Mouse (Mus musculus): Measurements from ENCODE around the gene Patl2. TPM values are rescaled to one million over a fixed set of nuclear protein-coding genes. Genes with fewer than 3 reads are reported as not detected.
A peak's percentile ranks its signal among the peaks of the same experiment; 100 is the strongest.

Gene Patl2
- total RNA-seq, 2 experiments from 2014 or later = 0.13 TPM; not detected in 1

DNA sequence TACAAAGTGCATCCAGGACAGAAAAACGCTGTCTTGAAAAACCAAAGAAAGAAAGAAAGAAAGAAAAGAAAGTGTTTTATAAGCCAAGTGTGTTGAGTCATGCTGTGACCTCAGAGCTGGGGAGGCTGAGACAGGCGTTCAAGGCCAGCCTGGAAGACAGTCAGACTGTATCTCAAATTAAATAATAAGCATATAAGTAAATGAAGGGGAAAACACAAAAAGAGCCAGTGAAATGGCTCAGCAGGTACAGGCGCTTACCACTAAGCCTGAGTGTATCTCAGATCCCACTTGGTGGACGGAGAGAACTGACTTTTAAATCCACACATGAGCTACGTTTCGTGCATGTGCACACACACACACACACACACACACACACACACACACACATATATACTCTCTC is 36.7 kb downstream of the Patl2 start:
- no peak for DNase-seq (ENCODE audit: low spot score in 2 of 2)
- intact Hi-C loops (cut with DNase I) = no loop called here

DNA sequence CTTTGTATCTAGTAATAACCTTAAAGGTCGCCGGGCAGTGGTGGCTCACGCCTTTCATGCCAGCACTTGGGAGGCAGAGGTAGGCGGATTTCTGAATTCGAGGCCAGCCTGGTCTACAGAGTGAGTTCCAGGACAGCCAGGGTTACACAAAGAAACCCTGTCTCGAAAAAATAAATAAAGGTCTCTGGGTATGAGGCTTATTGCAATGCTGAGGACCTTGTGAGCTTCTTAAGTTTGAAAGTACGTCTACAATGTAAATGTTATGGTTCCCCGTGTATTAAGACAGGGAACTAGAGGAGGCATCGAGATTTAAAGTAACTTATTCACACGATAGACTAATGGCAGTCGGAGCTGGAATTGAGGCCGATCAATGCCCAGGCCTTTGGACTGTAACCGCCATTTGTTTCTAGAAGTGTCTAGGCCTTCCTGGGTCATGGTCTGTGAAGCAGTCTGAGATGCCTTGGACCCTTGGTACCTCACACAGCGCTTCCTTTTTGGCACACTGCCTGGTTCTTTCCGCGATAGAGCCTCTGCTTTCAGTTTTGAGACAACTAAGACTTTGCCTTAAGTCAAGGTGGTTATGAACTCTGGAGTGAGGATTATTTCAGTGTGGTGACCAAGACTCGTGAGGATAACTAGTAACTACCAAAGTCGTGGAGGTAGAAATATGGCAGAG is 37.6 kb downstream of the Patl2 start:
- peak; percentile 48 to 57 for DNase-seq (ENCODE audit: low spot score in 2 of 2)
- intact Hi-C loops (cut with DNase I) = no loop called here

DNA sequence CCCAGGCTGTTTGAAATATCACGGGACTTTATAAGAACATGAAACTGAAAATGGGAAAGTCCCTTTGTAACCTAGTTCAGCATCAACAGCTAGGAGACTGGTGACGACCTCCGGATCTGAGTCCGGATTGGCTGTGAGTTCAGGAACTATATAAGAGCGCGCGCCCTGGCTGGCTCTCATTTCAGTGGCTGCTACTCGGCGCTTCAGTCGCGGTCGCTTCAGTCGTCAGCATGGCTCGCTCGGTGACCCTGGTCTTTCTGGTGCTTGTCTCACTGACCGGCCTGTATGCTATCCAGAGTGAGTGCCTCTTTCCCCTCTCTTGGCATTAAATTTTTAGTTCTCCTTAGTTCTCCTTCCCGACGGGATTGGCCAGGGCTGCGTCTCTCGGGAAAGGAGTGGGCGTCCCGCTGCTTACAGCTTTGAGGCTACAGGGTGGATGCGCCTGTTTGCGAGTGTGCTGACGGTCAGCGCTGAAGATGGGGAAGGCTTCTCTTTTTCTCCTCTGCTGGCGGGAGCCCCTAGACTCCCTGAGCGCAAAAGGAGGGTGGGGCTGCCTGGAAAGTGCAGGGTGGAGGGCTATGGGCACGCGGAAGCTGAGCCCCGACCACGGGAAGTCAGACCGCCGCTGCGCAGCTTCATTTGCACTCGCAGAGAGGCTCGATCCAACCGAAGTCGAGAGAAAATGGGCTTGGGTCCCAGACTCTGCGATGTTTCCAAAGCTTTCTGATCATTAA is 38.3 kb downstream of the Patl2 start, which contains the start of gene B2m:
TSS of gene B2m (plus strand) at position 179 of the 734 bp plus-strand sequence.
- intact Hi-C loops (cut with DNase I) = loop anchor here (1.0 kb wide), 1 partner anchor 29 kb away; the partner anchor contains the start of gene Spg11
- peak; percentile 95 to 97 for DNase-seq (ENCODE audit: low spot score in 2 of 2)

DNA sequence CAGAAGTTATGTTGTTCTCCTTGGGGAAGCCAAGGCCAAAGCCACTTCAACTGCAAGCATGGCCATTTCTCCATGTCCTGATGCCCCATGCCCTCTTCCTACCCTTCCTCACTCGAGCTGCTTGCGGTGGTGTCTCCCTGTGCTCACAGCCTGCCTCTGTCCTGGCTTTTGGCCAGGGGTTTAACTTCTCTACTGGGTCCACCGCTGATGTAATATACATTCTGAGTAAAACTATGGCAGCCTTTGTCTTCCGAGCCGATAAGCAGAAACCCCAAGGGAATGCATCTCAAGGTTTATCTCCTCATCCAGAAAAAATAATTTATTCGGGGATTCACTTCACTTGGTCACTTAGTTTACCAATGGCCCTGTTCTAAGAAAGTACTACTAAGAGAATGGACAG is 39.3 kb downstream of the Patl2 start:
- intact Hi-C loops (cut with DNase I) = loop anchor here (1.0 kb wide), 1 partner anchor 28 kb away; the partner anchor contains the start of gene Spg11
- no peak for DNase-seq (ENCODE audit: low spot score in 2 of 2)

DNA sequence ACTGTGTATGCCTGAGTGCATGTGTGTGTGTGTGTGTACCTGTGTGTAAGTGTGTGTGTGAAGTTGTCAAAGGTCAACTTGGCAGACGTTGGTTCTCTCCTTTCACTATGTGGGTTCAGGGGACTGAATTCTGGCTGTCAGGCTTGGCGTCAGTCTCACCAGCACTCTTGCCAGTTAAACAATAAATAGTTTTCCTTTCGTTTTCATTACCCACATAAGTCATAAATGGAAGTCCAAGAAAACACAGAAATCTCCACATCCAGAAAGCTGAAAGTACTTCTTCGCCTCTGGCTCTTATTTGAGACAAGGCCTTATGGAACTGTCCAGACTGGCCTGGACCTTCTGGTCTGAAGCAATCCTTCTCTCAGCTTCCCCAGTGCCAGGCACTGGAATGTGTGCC is 40.2 kb downstream of the Patl2 start:
- intact Hi-C loops (cut with DNase I) = no loop called here
- DNase-seq (ENCODE audit: low spot score in 2 of 2) = no peak

DNA sequence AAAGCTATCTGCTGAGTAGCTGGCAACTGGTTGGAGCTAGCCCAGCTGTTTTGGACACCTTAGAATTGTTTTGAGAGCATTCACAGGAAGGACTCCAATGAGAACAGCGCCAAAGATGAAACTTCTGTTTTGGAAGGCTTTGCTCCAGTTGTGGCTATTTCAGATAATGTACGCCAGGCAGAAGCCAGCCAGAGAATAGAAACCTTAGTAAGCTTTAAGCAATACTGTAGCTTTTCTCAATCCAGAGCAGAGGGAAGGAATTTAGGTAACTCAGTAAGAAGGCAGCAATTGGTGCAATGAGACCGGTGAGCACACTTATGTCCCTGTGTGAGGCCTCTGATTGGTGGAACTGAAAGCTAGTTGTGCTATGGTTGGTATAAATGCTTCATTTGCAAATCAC is 42.9 kb downstream of the Patl2 start:
- intact Hi-C loops (cut with DNase I) = no loop called here

DNA sequence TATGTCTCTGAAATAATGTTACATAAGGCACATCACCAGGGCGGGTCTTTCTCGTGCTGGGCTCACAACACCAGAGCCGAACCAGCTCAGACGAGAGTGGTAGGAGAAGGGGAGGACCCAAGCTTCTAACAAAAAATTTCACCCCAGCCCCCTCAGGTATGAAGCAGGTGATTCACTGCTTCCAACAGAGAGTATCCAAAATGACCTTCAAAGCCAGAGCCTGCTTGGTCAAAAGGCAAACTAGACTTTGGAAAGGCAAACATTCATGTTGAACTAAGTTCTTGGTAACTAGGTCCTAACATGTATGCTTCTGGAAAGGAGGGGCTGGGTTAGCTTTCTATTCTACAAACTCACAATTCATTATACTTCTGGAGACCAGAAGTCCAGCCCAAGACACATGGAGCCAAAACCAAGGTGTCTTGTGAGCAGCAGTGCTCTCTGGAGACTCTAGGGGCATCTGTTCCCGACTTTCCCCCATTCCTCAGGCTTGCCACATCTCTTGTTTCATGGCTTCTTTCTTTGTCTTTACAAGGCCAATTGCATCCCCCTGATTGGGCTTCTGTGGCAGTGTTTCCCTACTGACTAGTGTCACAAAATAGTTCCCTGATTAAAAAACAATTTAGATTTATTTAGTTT is 44.5 kb downstream of the Patl2 start:
- DNase-seq (ENCODE audit: low spot score in 2 of 2) = no peak
- intact Hi-C loops (cut with DNase I) = no loop called here

More for the DNA sequence above, 42.9 kb downstream of the Patl2 start:
- no peak for DNase-seq (ENCODE audit: low spot score in 2 of 2)

DNA sequence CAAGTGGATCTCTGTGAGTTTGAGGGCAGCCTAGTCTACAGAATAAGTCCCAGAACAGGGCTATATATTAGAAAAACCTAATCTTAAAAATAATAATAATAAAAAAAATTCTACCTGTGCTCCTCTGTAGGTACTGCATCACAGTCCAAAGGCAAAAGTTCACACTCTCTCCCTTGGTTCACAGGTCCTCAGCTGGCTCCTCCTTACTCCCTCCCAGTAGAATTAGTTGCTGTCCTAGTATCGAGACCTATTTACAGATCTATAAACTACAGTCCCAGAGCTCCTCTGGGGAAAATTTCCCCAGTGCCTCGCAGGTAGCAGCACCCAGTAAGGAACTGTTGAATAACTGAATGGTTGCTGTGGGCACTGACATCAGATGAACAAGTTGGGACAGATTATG is 45.2 kb downstream of the Patl2 start:
- intact Hi-C loops (cut with DNase I) = no loop called here
- DNase-seq (ENCODE audit: low spot score in 2 of 2) = no peak

DNA sequence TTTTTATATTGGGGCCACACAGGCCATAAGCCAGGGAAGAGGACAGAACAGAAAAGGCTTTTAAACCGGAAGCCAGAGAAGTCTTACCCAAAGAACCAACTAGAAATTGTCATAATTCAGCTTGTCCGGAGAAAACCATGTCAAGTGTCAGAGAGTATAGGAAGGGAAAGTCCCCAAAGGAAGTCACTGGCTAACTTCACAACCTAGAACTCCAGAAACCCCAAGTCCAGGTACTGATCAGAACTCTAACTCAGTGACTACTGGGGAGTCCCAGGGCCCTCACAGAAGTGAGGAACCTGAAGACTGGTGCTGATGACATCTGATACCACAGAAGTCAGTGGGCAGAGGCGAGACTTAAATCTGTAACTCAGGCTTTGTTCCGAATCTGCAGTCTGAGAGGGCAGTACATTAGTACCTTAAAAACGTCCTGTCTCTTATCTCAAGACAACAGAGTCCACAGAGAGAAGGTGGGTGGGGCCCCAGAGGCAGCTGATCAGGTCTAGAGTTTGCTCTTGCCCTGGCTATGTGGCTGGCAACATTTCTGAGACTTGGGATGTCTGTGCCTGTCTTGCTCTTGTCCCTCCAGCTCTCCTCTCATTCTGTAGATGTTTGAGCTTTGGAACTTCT is 48.0 kb downstream of the Patl2 start:
- no peak for DNase-seq (ENCODE audit: low spot score in 2 of 2)
- intact Hi-C loops (cut with DNase I) = no loop called here

DNA sequence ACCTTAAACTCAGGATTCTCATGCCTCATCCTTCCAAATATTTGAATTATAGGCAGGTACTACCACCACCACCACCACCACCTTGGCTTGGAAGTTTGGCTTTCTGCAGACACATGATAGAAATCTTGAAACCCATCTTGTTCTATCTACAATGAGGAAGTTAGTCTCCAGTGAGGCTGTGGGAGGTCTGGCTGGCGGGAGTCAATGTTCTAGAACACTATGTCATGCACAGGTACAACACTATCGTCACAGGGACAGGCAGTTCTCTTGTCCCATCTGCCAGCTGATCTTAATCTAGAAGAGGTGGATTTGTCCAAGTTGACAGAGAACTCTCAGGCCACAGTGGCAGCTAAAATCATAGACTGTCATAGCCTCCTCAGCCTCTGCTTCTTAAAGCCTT is 53.4 kb downstream of the Patl2 start:
- intact Hi-C loops (cut with DNase I) = no loop called here
- no peak for DNase-seq (ENCODE audit: low spot score in 2 of 2)

DNA sequence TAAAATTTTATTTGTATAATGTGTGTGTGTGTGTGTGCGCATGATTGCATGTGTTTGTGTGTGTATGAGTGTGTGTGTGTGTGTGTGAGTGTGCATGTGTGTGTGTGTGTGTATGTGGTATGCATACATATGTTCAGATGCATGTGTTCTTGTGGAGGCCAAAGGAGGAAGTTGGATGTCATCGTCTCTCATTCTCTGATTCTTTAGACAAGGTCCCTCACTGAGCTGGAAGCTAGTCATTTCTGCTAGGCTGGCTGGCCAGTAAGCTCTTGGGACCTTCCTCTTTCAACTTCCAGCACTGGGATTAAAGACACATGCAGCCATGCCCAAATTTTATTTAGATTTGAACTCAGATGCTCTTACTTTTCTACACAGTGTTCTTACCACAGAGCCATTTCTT is 53.9 kb downstream of the Patl2 start:
- intact Hi-C loops (cut with DNase I) = no loop called here
- DNase-seq (ENCODE audit: low spot score in 2 of 2) = no peak

DNA sequence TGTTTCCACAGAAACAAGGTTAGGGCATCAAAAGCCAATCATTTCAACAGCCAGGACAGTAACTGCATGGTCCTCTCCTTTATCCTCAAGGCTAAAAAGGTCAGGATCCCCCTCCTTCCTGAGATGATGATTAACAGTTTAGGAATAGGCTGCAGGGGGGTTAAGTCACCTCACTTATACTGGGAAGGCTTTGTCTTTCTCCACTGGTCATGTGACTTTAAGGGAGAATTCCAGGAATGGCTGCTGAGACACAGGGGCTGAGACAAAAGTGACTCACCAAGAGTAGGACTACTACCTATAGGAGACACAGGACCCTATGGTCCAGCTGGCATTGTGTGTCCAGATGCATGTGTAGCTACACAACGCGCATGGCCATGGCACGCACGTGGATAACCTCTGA is 58.4 kb downstream of the Patl2 start:
- intact Hi-C loops (cut with DNase I) = no loop called here
- DNase-seq (ENCODE audit: low spot score in 2 of 2) = no peak

DNA sequence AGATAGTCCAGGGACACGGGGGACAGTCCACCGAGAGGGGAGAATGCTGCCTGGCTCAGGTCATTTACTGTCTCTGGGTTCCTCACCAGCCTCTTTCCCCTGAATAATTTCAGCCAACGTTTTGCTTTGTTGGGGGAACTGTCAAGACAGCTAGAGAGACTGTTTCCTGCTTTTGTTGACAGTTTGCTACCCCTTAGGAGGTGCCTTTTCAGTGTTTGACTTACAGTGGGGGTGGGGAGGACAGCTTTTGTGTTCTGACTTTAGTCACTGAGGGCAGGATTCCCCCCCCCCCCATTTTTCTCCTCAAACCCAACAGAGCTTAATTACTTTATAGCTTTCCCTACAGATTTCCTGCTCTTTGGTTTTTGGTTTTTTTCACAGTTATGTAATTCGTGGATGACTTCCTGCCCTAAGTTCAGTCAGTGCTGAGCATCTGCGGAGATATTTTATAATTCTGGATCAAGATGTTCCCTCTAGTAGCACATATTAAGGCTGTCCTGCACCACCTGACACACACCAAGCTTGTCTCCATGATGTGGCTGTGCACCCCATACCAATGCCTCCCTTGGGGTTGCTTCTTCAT is 59.1 kb downstream of the Patl2 start:
- intact Hi-C loops (cut with DNase I) = no loop called here
- DNase-seq (ENCODE audit: low spot score in 2 of 2) = no peak

DNA sequence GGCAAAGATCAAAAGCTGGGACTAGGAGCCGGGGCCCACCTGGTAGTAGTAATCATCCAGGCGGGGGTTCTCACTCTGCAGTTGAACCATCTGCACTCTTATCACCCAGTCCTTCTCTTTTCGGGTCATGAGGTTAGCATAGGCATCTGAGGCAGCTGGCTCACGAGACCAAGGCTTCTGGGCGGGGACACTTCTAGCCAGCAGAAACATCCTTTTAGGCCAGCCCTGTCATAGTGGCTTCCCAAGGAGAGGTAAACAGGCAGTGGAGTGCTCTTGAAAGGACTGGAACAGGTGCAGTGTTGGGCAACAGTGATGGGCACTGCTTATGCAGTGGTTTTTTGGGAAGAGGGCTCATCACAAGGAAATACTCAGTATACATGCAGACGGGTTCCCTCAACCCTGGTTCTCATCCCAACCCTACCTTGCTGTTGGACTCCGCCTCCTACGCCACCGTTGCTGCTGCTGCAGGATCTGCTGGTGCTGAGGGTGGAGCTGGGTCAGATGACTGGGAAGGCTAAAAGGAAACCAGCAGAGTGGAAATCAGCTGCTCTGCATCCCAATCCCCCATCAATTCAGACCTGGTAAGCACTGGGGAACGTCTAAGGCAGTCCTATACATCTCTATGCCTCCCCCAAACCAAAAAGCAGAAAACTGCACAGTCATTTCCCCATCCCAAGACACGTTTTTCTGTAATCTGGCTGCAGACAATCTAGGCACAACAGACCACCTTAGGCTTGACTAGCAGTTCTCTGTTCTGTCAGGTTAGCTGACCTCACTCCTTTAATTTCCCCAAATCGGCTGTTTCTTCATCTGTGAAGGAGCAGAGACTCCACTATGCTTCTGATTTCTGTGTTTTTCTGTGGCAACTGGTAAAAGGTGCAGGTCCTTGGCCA is 60.1 kb downstream of the Patl2 start:
- intact Hi-C loops (cut with DNase I) = no loop called here
- no peak for DNase-seq (ENCODE audit: low spot score in 2 of 2)

DNA sequence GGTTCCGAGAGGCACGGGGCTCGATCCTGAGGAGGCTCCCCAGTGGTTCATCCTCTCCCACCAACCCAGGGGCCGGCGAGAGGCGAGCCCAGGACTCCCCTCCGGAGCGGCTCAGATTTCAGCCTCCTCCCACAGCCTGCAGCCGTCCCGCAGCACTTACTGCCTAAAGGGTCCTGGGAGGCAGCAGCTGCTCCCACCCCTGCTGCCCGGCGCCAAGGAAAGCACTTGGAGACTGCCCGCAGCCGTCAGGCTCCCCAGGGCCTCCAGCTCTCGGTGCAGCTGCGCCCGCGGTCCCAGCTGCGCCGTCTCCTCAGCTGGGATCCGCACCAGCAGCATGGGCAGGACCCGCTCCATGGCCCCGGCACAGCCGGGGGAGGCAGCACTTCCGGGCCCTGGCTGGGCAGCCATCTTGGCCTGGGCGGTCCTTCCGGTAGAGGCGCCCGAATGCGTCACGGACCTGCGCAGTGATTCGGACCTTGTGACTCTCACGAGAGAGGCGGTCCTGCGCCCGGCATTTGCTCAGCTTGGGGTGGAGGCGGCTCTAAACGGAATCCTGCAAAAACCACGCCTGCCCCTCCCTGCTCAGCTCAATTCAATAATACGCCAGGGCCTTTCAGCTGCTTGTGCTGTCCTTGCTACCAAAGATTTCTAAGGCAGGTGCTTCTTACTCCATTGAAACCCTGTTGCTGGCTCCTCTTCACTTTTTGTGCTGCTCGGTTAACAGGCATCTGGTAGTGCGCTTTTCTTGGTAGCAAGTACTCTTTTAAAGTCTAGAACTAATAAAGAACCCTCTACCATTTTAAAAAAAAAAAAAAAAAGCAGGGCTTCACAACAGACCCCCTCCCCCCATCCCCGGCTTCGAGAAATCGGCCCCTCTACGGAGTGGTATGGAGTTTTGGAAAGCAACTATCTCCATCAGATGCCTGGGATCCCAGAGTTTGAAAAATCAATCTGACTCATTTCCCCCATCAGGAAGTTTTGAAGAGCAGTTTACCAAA is 67.7 kb downstream of the Patl2 start, which contains the start of gene Spg11:
TSS of gene Spg11 (minus strand) at position 426 of the 998 bp plus-strand sequence.
- DNase-seq (ENCODE audit: low spot score in 2 of 2) = peak; percentile 98
- intact Hi-C loops (cut with DNase I) = loop anchor here (1.0 kb wide), 1 partner anchor 29 kb away; the partner anchor contains the start of gene B2m

DNA sequence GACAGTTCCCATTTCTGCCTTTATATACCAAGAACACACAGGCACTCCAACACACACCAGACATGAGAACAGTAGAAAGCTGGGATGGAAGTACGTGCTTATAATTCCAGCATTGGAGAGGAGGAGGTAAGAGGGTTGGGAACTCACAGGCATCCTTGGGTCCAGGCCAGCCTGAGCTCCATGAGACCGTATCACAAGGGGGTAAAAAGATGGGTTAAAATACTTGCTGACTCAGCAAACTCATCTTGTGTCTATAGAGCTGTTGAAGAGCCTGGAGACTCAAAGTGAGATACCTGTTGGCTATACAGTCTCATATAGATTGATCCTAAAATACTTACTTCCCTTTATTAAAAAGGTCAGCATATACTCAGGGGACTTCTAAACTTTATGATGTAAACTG is 69.1 kb downstream of the Patl2 start:
- DNase-seq (ENCODE audit: low spot score in 2 of 2) = no peak
- intact Hi-C loops (cut with DNase I) = no loop called here

DNA sequence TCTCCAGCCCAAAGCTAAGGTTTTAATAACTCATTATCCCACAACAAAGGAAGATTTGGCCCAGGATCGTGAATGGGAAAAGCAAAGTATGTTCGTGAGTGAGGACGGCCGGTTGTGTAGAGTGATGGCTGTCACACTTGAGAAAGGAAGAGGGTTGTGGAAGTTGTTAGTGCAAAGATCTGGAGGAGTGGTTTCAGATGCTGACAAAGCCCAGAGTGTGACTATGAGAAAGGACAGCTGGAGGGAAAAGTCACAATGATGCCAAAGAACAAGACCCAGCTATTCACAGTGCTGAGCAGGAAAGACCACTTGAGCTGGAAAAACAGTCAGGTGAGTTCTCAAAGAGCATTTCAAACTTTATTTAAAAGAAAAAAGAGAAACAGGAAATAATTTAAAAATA is 76.3 kb downstream of the Patl2 start:
- no peak for DNase-seq (ENCODE audit: low spot score in 2 of 2)
- intact Hi-C loops (cut with DNase I) = no loop called here
